Mouse (Mus musculus) E14TG2a.4 (cell line): ENCODE data around the gene Cip2a.
A peak's percentile ranks its signal among the peaks of the same experiment; 100 is the strongest.

ENCODE experiments used
- H3K27me3 ChIP-seq: 2 replicates; pipeline ENCODE4 v1.6.1; 2014; ENCODE audit warnings: low read length, control low read depth; ENCODE audit not compliant: insufficient read depth
- H3K36me3 ChIP-seq: 2 replicates; pipeline ENCODE4 v1.6.1; 2014; ENCODE audit warnings: low read length, control low read depth; ENCODE audit not compliant: insufficient read depth
- H3K4me1 ChIP-seq: replicated peaks from 2 replicates; pipeline ENCODE4 v1.6.1; 2014; ENCODE audit warnings: low read depth, low read length, control low read depth
- H3K4me3 ChIP-seq: replicated peaks from 2 replicates; pipeline ENCODE4 v1.5.1; 2014; ENCODE audit warnings: mild to moderate bottlenecking, low read length
- H3K9me3 ChIP-seq: 2 replicates; pipeline ENCODE4 v1.6.1; 2014; ENCODE audit warnings: low read length, control low read depth
- CTCF ChIP-seq: conservative IDR thresholded peaks from 2 replicates; pipeline ENCODE4 v1.5.1; 2014; ENCODE audit warnings: low read length
- NANOG ChIP-seq: IDR thresholded peaks from 2 replicates; pipeline ENCODE4 v1.6.1; 2014; ENCODE audit warnings: borderline replicate concordance, low read length, mixed read lengths
- POU5F1 ChIP-seq: IDR thresholded peaks from 2 replicates; pipeline ENCODE4 v1.6.1; 2014; ENCODE audit warnings: low read length, borderline replicate concordance

Cip2a gene

GRCm38 (mm10) chr16:48993559-48994342 lies at the start of gene Cip2a, which contains the start of gene Dzip3:
TSS of gene Cip2a (plus strand) at chr16:48994185.
TSS of gene Dzip3 (minus strand) at chr16:48994165.
- peak within 1 kb of the TSS; percentile 96 for H3K4me3 ChIP-seq
- no peaks in the 10 kb centered on the region for H3K9me3 ChIP-seq
- no peaks in the 10 kb centered on the region for H3K27me3 ChIP-seq
- TF ChIP-seq CTCF: no peak
- TF ChIP-seq POU5F1: no peak
- no peak for TF ChIP-seq NANOG
- peaks cover 33% of the 10 kb centered on the region for H3K36me3 ChIP-seq
- H3K4me1 ChIP-seq: peaks cover 29% of the 10 kb centered on the region

GRCm38 (mm10) chr16:48972996-48973395 lies 21.0 kb upstream of the Cip2a start:
- Histone ChIP-seq H3K9me3 (no peaks in the 10 kb centered on the region), H3K4me3 (no peak overlapping the region), H3K36me3 (peaks cover 14% of the 10 kb centered on the region; the same call in 1 of the 2 replicates), H3K27me3 (no peaks in the 10 kb centered on the region), H3K4me1 (no peaks in the 10 kb centered on the region)
- TF ChIP-seq POU5F1 (no peak), NANOG (no peak), CTCF (no peak)

- TF ChIP-seq CTCF: peak; percentile 37
- no peak for TF ChIP-seq POU5F1
- TF ChIP-seq NANOG: no peak
- Histone ChIP-seq H3K4me3 (no peak overlapping the region), H3K27me3 (no peaks in the 10 kb centered on the region), H3K9me3 (no peaks in the 10 kb centered on the region), H3K36me3 (peaks cover 17% of the 10 kb centered on the region; the same call in 1 of the 2 replicates), H3K4me1 (no peaks in the 10 kb centered on the region)
Measured at GRCm38 (mm10) chr16:48973548-48973947, 20.4 kb upstream of the Cip2a start.

- peaks cover 3% of the 10 kb centered on the region; the same call in 1 of the 2 replicates for H3K36me3 ChIP-seq
- no peaks in the 10 kb centered on the region for H3K27me3 ChIP-seq
- TF ChIP-seq POU5F1 (no peak), CTCF (no peak), NANOG (no peak)
- H3K4me3 ChIP-seq: no peak overlapping the region
- no peaks in the 10 kb centered on the region for H3K4me1 ChIP-seq
- no peaks in the 10 kb centered on the region for H3K9me3 ChIP-seq
Measured at GRCm38 (mm10) chr16:48979965-48980364, 14.0 kb upstream of the Cip2a start.

- H3K4me1 ChIP-seq: no peaks in the 10 kb centered on the region
- H3K27me3 ChIP-seq: no peaks in the 10 kb centered on the region
- H3K9me3 ChIP-seq: no peaks in the 10 kb centered on the region
- peaks cover 4% of the 10 kb centered on the region; the same call in 1 of the 2 replicates for H3K36me3 ChIP-seq
- no peak for TF ChIP-seq POU5F1
- no peak overlapping the region for H3K4me3 ChIP-seq
Measured at GRCm38 (mm10) chr16:48985034-48985627, 8.9 kb upstream of the Cip2a start.

- Histone ChIP-seq H3K9me3 (no peaks in the 10 kb centered on the region), H3K4me3 (no peak overlapping the region), H3K4me1 (peaks cover 11% of the 10 kb centered on the region), H3K27me3 (no peaks in the 10 kb centered on the region), H3K36me3 (peaks cover 6% of the 10 kb centered on the region; the same call in 1 of the 2 replicates)
- TF ChIP-seq CTCF: no peak
- no peak for TF ChIP-seq NANOG
- TF ChIP-seq POU5F1: no peak
Measured at GRCm38 (mm10) chr16:48989700-48990099, 4.3 kb upstream of the Cip2a start.

GRCm38 (mm10) chr16:48992437-48993230 lies 1.4 kb upstream of the Cip2a start:
- peaks cover 29% of the 10 kb centered on the region for H3K4me1 ChIP-seq
- H3K9me3 ChIP-seq: no peaks in the 10 kb centered on the region
- H3K27me3 ChIP-seq: no peaks in the 10 kb centered on the region
- H3K4me3 ChIP-seq: peak overlapping the region; percentile 96
- no peak for TF ChIP-seq NANOG
- TF ChIP-seq CTCF: no peak
- TF ChIP-seq POU5F1: no peak
- peaks cover 23% of the 10 kb centered on the region for H3K36me3 ChIP-seq

- Histone ChIP-seq H3K27me3 (no peaks in the 10 kb centered on the region), H3K9me3 (no peaks in the 10 kb centered on the region), H3K36me3 (peaks cover 27% of the 10 kb centered on the region), H3K4me1 (peaks cover 29% of the 10 kb centered on the region), H3K4me3 (peak overlapping the region; percentile 96)
- TF ChIP-seq NANOG (no peak), POU5F1 (no peak)
Measured at GRCm38 (mm10) chr16:48993231-48993558, 790 bp upstream of the Cip2a start.

- peaks cover 29% of the 10 kb centered on the region for H3K4me1 ChIP-seq
- H3K27me3 ChIP-seq: no peaks in the 10 kb centered on the region
- H3K36me3 ChIP-seq: peaks cover 39% of the 10 kb centered on the region
- H3K4me3 ChIP-seq: peak overlapping the region; percentile 96
- no peak for TF ChIP-seq CTCF
- no peak for TF ChIP-seq POU5F1
- TF ChIP-seq NANOG: no peak
- no peaks in the 10 kb centered on the region for H3K9me3 ChIP-seq
Measured at GRCm38 (mm10) chr16:48994343-48994693, 333 bp downstream of the Cip2a start.
